Mouse (Mus musculus) cerebellum, adult 2 months (tissue): ENCODE measurements around the gene Snrpd2.

Source experiments
- CTCF ChIP-seq: fragments of 200-500 bp; IDR thresholded peaks from 2 replicates; pipeline ENCODE4 v1.5.1; 2011; ENCODE audit warnings: low read depth, mild to moderate bottlenecking, control low read depth, low read length, moderate library complexity, borderline replicate concordance; ENCODE audit not compliant: insufficient read depth
- POLR2A ChIP-seq: fragments of 200-500 bp; IDR thresholded peaks from 2 replicates; pipeline ENCODE4 v1.6.1; 2011; ENCODE audit warnings: low read length, control low read depth, borderline replicate concordance; ENCODE audit not compliant: insufficient read depth

DNA sequence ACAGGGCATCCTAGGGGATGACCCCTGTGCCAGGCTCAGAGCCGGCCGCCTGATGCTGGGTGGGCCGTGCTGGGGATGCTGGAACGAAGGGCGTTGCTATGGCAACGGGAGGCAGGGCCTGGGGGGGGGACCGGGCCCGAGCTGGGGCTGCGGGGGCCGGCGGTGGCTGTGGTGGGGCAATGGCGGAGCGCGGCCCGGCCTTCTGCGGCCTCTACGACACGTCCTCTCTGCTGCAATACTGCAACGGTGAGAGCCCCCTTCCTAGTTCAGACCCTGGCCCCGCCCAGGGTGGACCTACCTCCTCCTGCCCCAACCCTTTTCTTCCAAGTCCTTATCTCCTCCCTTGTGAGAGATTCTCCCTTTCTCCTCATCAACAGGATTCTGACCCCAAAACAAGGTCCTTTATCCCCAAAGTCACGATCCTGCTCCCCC lies 27.0 kb downstream of the Snrpd2 start:
- TF ChIP-seq CTCF (no peak), POLR2A (no peak)
